Mouse (Mus musculus): ENCODE data around the gene Sh3bgrl. TPM values are rescaled to one million over a fixed set of nuclear protein-coding genes. Genes with fewer than 3 reads are reported as not detected.

Sh3bgrl gene
- total RNA-seq, 2 experiments from 2014 or later = 30.5 to 37.4 TPM

DNA sequence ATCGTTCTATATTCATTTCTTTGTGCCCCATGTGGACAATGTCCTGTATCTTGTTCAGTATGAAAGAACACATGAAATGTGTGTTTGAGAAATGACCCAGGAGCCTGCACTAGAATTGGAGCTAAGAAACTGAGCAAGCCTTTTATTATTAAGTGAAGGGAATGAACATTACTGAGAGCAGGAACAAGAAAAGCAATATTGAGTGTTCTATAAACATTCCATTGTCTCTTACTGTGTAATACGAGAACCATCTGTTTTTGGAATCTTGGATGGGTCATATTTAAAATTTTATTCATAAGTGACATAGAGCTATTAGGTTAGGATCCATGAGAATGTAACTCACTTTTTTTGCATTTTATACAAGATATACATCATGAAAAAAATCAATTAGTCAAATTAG, 36.7 kb downstream of the Sh3bgrl start:
- no peak for DNase-seq

DNA sequence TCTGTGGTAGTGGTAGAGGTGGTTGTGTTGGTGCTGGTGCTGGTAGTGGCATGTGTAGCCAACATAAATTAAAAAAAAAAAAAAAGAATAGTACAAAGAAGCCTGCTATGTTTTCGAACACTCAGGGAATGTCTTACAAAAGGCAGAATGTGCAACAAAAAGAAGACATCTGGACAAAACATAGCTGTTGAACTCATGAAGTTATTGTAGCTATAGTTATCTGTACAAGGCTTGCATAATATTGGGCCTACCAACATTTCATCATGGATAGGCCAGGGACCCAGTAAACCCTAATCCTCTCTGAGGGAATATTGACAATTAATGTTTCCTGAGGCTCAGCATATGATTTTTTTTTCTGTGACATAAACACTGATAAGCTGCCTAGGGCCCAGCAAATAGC, 37.3 kb downstream of the Sh3bgrl start:
- no peak for DNase-seq

DNA sequence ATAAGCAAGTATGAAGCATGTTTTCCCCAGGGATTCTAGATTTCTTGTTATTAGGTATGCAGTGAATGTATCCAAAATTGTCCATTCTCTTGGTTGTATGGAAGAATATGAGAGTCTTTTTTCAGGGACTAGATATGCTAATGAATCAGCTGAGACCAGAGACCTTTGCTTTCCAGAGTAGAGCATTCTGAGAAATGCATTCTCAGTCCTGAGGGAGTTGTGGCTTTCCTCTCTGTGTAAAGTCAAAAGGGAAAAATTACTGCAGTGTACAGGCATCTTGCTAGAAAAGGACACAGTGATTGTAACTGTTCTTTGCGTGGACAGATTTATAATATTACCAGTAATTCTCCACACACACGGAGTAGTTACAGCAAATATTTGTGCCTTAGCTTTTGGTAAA, 38.3 kb downstream of the Sh3bgrl start:
- peak in 1 of 2 experiments; percentile 10 for DNase-seq

- DNase-seq = no peak
Observed at GRCm38 (mm10) chrX:109136306-109136705, 41.1 kb downstream of the Sh3bgrl start.

- DNase-seq = no peak
Observed at GRCm38 (mm10) chrX:109136820-109137219, 41.7 kb downstream of the Sh3bgrl start.

GRCm38 (mm10) chrX:109137295-109137694, 42.1 kb downstream of the Sh3bgrl start:
- DNase-seq = peak in 1 of 2 experiments; percentile 20

DNA sequence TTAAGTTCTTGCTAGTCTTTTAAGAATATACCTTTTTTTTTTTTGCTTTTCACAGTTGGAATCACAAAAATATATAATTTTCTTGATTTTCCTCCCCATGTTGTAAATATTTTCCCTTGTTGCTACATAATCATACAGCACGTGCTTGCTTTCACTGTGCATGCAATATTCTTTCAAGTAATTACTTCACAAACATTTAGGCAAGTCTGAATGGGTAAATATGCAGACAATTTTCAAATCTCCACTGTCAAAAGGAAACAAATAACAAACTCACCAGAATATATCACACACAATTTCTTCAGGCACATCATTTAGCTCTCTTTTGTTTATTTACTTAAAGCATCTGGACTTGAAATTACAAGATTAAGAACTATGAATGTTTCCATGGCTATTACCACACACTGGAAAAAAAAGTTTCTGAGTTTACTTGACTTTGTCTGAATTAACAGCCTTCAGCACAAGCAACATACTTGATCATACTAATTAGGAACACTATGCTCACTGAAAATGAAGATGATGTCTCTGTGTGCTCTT, 46.2 kb downstream of the Sh3bgrl start:
- no peak for DNase-seq

- peak in 1 of 2 experiments; percentile 40 for DNase-seq
Observed at GRCm38 (mm10) chrX:109142281-109142680, 47.1 kb downstream of the Sh3bgrl start.

DNA sequence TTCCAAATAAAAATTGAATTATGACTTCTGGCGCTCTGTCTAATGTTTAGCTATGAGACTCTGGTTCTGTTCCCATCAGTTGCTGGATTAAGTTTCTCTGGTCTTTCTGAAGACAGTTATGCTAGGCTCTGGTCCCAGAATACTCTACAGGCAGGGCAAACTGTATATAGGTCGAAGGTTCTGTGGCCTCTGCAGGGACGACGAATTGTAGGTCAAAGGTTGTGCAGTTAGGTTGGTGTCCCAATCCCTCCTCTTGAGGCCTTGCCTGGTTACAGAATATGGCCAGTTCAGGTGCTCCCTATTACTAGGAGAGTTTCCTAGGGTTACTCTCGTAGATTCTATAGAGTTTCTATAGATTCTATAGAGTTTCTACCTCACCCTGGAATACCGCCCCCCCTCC, 50.6 kb downstream of the Sh3bgrl start:
- DNase-seq = no peak

DNA sequence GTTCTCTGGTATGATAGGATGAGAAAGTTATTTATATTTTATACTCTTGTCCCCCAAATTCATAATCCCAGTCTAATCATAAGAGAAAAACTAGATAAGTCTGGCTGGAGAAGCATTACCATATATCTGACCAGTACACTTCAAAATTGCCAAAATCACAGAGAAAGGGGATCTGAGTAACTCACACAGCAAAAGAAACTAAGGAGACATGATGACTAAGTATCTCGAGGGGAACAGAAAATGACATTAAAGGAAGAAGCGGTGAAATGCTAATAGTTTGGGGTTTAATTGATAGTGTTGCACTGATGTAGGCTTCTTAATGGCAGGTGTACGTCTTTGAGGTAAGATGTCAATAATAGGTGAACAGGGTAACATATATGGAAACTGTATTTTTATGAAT, 51.9 kb downstream of the Sh3bgrl start:
- DNase-seq = no peak

- DNase-seq = no peak
Observed at GRCm38 (mm10) chrX:109151228-109151627, 56.1 kb downstream of the Sh3bgrl start.

DNA sequence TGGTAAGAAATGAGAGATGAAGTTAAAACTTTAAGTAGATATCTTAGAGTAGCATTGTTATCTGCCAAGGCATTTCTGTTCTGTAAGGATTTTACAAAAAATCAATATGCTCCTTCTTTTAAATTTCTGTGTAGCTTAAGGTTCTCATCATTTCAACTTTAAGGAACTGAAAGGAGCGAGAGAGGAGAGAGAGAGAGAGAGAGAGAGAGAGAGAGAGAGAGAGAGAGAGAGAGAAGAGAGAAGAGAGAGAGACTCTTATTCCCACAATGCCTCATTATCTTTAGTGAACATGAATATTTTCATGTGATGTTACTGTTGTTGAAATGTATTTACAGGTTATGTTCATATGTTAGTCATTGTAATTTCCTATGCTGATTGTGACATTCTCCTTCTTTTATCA, 65.2 kb downstream of the Sh3bgrl start:
- no peak for DNase-seq

- DNase-seq = no peak
Observed at GRCm38 (mm10) chrX:109160901-109161300, 65.7 kb downstream of the Sh3bgrl start.

DNA sequence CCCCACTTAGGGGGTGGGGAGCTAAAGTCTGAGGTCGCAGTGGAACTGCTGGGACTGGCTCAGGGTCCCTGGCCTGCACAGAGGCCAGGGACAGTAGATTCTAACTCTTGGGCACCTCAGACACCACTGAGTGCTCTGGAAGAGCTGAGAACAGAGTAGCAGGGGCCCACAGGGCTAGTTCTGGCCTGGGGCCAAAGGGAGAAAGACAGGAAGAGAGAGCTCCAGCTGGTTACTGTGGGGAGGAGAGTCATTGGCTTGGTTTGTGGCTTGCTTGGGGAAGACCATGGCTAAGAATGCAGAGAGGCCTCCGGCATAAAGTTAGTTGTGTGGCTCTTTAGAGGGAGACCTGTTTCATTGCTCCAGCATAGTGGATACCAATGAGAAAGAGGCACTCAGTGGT, 79.9 kb downstream of the Sh3bgrl start:
- DNase-seq = no peak

- DNase-seq = no peak
Observed at GRCm38 (mm10) chrX:109175470-109175869, 80.3 kb downstream of the Sh3bgrl start.

- DNase-seq = no peak
Observed at GRCm38 (mm10) chrX:109184706-109185478, 89.7 kb downstream of the Sh3bgrl start.

GRCm38 (mm10) chrX:109189607-109190006, 94.4 kb downstream of the Sh3bgrl start:
- peak in 1 of 2 experiments; percentile 25 for DNase-seq

DNA sequence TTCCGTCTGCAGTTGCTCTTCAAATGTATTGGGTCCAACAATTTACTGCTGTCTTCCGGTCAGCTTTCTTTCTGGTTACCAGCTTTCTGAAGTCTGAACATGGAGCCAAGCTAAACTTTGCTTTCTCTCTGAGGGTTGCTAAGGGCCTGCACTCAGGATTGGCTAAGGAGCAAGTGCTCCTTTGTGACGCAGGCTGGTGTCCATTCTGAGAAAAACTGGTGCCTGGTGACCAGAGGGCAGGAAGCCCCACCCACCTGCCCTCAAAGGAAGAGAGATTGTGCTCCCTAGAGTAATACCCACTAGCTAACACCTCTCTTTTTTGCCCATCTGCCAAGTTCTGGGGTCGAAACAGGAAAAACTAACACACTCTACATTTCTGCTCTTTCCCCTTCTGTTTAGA, 95.8 kb downstream of the Sh3bgrl start:
- DNase-seq = peak; percentile 49 to 72

DNA sequence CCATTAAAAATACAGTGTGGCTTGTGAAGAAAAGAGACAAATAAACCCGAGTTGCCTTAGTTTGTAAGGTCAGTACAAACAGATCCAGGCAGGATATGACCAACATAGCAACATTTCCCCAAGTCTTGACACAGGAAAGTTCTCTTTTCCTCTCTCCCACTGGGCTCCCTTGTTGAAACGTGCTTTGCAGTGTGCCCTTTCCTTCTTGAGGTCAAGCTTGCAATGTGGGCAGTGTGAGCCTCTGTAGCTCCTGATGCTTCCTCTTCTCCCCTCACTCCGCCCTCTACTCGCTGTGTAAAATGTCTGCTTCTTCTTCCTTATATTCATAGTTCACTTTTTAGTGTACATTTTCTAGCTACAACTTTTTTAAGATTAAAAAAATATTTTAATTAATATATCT, 96.3 kb downstream of the Sh3bgrl start:
- DNase-seq = peak; percentile 22 to 71

DNA sequence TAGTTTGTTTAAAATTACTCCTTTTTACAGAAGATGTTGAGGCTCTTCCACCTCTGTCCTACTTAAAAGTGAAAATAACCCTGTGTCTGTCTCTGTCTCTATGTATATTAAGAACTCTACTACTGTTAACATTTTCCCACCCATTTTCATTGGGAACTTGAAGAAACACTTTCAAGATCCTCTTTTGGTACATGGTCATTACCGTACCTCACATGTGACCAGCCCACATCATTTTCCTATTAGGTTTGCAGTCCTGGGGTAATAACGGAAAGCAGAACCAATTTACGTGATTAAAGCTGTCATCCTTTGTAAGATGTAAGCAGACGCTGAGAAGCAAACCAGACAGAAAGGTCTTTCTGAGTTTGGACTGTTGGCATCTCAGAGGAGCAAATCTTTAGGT, 101.3 kb downstream of the Sh3bgrl start, which contains the start of gene Gm6377:
Gene Gm6377, plus strand, starts transcription at position 289 of the 400 bp plus-strand sequence.
- DNase-seq = peak in 1 of 2 experiments; percentile 2

GRCm38 (mm10) chrX:109207843-109208242, 112.7 kb downstream of the Sh3bgrl start:
- no peak for DNase-seq

DNA sequence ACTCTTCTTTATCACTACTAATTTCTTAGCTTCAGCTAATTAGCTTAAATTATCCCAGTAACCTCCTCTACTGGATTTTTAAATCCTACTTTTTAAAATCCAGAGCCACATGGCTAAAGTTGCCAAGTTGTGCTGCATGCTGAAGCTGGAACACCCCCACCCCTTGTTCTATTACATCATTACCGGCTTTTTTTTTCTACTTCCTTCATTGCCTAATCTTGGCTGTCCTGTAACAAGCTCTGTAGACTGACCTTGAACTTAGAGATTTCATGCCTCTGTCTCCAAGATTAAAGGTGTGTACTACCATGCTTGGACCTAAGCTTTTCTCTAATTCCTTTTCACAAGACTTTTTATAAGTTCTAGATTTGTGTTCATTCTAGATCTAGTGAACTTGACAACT, 133.6 kb downstream of the Sh3bgrl start:
- no peak for DNase-seq

DNA sequence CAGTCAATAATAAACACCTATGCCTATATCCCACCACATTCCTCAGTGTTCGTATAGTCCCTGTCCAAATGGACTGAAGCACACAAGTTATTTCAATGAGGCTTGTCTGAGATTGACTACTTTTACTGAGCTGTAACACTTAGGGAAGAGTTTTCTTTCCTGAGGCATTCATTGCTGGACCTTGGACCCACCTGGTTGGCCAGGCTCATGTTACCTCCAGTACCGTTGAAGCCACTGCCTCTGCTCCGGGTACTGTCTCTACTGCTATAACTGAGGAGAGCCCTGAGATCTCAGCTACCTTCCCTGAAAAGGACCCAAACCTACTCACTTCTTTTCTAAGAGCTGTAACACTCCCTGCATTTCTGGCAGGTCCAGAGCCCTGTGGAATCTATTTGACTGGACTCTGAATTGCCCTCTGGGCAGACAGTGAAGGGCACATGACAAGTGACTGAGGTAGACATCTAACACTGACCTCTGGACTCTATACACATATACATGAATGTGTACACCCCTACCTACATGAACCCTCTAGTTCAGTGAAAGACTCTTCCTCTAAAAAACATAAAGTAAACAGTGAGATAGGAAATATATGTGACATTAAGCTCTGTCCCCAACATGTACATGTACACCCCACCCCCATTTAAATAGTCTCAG, 140.3 kb downstream of the Sh3bgrl start:
- no peak for DNase-seq
